Mouse (Mus musculus) left cerebral cortex, postnatal 4 days (tissue): Measurements from ENCODE around the gene Mindy1. TPM values are rescaled to one million over a fixed set of nuclear protein-coding genes. Genes with fewer than 3 reads are reported as not detected.
"Not testable (repeated sequence)": the region's sequence is repeated elsewhere in the genome, so short reads cannot be mapped to it uniquely, and the experiment has no call there.

Experiments
- DNase-seq: peaks from one replicate; pipeline ENCODE4 v3.0.0-alpha.2; 2022
- intact Hi-C: fragments of 180-260 bp; cut with DNase I; formaldehyde crosslinking; loops from one replicate; pipeline ENCODE4 v1.15.1; 2025
- total RNA-seq, 2 experiments: library from RNA; stranded (reverse); gene quantifications; 2 replicates each; pipeline ENCODE4 v1.2.3; 2021

Mindy1 gene
- total RNA-seq, 2 experiments from 2014 or later: 29.7 to 32.6 TPM

DNA sequence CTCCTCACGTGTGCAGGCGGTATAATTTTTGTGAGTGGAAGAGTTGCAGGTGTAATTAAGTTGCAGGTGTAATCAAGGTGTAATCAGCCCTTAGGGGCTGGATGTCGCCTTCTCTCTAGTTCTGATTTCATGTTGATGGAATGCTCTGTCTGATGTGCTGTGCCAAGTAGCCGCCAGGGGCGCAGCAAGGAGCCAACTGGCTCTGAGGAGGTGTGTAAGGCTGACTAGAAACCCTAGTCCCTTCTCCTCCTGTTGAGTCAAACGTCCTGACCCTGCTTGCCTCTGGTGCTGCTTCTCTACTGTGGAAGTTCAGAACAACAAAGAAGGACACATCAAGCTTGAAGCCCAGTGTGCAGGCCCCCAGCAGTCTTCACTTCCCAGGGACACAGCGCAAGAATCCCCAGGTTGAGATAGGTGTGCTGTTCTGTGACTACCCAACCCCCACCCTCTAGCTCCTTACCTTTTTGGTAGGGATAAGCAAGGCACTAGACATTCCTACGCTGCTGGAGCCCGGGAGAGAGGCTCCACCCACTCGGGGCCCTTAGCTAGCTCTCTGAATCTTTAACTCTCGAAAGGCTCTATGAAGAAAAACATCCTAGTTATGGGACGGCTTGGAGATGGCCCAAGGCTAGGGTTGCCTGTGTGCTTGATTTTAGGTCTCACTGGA is 36.4 kb downstream of the Mindy1 start:
- peak; percentile 60 for DNase-seq
- intact Hi-C loops: no loop called here

DNA sequence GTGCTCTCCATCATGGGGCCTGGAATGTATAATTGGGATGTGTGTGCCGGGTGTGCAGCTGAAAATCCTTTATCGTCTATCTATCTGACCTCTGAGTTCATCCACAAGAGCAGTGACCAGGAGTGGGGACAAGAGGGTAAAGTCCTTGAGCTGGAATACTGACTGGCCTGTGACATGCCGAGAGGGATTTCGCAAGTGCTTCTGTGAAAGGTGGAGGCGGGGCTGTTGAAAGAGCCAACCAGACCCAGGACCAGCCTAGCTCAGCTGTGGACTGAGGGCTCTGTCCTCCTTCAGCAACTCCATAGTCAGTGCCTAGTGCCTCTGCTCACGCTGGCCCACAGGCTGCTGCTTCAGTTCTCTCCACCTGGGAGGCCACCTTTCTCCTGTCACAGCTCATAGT is 37.4 kb downstream of the Mindy1 start:
- intact Hi-C loops: no loop called here
- no peak for DNase-seq

DNA sequence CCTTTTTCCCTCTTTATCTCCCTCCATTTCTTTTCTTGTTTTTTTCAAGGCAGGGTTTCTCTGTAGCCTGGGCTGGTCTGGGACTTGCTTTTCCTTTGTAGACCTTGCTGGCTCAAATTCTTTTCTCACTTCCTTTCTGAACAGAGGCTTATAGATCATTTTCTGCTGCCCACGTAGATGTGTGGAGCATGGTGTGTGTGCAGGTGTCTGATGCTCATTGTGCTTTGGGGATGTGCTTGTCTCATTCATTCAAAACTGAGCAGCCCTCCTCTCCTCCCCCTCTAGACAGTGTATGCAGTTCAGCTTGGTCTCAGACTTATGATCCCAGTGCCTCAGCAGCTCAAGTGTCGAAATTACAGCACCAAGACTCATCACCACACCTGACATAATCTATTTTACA is 38.0 kb downstream of the Mindy1 start:
- intact Hi-C loops: no loop called here

DNA sequence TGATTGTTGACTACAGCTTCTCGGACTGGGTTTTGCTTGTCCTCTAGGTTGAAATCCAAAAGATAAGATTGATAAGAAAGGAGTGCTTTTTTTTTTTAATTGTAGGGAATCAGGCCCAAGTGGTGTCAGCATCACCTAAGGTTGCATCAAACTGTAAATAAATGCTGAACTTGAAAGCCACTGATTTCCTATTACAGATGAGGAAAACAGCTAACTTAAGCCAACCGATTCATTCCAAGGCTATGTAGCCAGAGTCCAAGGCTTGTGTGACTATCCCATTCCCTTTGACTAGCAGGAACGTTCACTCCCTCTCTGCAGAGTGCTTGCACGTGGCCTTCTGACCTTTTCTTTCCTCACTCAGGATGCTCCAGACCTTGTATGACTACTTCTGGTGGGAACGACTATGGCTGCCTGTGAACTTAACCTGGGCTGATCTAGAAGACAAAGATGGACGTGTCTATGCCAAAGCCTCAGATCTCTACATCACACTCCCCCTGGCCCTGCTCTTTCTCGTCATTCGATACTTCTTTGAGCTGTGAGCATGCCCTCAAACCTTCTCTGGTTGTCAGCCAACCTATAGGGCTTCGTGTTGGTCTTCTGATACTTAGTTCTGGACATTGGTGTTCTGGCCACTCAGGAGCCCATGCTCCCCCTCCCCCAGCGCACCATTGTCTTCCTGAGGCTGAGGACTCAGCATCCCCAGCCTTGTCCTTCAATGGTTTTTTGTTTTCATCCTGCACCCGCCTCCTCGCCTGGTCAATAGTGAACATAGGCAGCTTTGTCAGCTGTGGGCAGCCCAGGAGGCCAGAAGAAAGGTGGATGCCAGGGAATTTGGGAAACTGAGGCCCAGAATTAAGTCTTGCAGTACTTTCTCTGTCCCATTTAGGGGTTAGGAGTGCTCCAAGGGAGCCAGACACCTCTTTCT is 38.8 kb downstream of the Mindy1 start:
- DNase-seq: no peak
- intact Hi-C loops: no loop called here

More for the DNA sequence above, 38.0 kb downstream of the Mindy1 start:
- DNase-seq: no peak

DNA sequence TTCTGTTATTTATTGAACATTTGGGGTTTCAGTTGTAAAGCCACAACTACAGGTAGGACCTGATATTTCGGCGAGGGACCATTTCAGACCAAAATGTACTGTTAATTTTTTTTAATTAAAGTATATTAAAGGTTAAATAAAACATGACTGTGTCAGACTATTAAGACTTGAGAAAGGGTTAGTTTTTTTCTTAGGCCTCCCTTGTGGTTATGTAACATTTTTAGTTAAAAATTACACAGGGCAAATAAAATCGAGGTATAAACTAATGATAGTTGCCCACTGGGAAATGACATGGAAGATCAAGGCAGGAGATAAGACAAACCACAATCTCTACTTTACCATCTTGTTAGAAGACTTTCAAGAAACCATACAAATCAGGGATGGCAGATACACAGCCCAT is 42.3 kb downstream of the Mindy1 start:
- DNase-seq: no peak
- intact Hi-C loops: no loop called here

DNA sequence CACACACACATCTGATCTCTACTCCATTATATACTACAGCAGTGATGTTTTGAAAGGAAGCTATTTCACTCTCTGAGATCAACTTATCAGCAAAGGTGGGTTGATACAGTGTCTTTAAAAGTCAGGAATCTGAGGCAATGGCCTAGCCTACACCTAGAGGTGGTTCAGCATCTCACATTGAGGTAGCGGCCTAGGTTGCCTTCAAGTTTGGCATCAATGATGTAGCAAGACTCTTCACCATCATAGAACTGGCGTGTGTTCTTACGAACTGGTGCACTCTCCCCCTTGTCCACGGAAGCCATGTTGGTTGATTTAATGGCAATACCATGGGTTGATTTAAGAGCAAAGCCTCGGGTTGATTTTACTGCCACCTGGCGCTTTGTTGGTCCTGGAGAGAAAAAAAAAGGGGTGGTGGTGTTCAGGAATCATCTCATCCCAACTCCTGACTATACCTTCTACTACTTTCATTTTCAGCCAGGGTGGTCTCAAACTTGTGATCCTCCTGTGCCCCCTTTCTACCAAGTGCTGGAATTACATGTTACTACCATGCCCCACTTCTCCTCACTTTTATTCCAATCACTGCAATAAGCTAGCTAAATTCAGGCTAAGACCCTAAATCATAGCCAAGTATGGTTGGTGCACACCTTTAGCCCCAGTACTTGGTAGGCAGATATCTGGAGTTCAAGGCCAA is 43.5 kb downstream of the Mindy1 start:
- intact Hi-C loops: no loop called here
- DNase-seq: no peak

DNA sequence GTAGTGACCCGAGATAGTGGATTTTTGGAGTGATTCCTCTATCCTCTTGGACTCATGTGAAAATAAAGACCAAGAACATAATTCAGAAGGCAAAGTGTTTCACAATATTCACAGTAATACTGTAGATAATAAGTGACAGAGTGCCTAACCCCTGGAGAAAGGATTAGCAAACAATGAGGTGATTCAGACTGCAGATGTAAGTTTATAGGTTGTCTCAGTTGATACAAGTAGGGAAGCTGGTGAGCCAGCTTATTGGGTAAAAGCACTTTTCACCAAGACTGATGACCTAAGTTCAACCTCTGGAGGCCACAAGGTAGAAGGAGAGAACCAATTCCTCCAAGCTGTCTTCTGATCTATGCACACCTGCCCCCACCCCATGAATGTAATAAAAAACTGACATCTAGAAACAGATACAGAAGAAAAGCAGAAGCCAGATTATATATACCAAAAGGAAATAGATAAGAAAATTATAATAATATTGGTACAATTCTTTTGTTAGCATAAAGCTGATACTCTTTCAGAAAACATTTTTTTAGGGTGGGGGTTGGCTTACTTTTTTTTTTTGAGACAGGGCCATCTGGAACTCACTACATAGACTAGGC is 47.8 kb downstream of the Mindy1 start:
- no peak for DNase-seq
- intact Hi-C loops: no loop called here

DNA sequence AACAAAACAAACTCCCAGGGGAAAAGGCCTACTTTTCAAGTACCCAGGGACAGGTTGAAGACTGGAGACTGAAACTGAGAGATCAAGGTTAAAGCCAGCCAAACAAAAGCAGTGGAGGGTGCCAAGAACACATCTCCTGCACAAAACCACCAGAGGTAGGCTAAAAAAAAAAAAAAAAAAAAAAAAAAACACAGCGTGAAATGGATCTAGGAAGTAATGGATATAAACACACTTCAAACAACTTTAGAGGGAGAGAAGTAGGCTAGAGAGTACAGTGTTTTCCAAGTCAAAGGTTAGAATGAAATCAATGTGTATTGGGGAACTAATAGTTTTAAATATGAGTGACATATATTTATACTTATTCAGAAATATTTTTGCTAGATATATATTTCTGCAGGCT is 50.4 kb downstream of the Mindy1 start:
- intact Hi-C loops: loop anchor here (5.0 kb wide), 1 partner anchor 516 kb away; no protein-coding TSS in a partner anchor
- no peak for DNase-seq

DNA sequence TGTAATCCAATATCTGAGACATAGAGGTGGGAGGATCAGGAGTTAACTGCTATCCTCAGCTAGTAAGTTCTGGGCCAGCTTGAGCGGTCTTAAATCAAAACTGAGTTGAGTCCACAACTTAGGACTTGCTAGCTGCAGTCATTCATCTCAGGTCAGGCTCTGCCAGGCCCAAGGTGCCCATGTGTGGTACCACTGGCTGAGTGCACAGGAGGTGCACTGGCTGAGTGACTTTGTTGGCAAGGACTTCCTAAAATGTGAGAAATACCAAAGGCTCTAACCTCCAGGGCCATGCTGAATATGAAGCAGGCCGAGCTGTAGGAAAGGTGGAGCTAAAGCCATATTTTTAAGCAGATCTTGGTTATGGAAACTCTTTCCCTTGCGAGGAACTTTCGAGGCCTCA is 56.2 kb downstream of the Mindy1 start:
- intact Hi-C loops: no loop called here
- DNase-seq: no peak

DNA sequence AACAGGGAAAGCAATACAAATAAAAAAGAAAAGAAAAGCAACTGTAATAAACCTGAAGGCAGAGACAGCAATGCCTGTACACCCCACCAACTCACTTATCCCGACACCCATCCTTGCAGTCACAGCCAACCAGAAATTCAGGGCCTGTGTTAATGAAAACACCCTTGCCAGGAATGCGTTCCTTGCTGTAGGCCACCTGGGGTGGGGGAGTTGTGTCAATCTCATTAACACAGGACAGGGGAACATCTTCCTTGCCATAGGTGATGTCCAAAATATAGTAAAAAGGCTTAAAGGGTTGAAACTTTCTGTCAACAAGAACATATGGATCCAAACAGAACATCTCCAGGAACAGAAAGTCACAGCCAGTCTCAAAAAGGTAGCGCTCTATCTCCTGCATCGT is 57.1 kb downstream of the Mindy1 start:
- DNase-seq: no peak
- intact Hi-C loops: no loop called here

DNA sequence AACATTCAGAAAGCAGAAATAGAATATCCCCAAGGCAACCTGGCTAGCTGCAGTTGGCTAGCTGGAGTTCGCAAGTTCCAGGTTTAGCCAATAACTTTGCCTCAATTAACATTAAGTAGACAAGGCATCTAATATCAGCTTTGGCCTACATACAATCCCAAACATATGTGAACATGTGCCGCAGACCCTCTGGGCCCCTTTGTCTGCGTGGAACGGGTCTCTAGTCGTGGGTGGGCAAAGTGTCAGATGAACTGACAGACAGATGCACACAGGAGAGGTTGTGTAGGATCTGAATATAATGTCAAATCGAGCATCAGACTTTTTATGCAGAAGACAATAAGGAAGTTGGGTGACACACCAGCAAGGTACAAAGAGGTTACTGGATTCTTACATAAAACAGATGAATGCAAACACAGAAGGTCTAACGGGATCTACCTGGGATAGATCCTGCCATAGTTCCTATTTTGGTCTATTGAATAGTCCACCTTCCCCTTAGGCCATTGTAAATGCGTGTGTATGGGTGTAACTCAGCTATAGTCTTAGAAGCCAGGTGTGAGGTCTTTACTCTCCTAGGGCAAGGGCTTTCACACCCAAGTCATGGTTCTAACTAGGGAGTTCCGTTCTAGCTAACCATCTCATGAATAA is 62.3 kb downstream of the Mindy1 start:
- intact Hi-C loops: loop anchor here (10.0 kb wide), 1 partner anchor 431 kb away; no protein-coding TSS in a partner anchor
- not testable (repeated sequence) for DNase-seq

Other genes starting within 250 kb of the Mindy1 start
- gene Psmd4, start 238.7 kb upstream of the Mindy1 start, total RNA-seq: 100 to 1,000 TPM; 144 to 158 TPM
- 10 to 100 TPM; 20.1 to 25.3 TPM for gene Pip5k1a, start 174.4 kb upstream of the Mindy1 start, total RNA-seq
- gene Vps72, start 170.3 kb upstream of the Mindy1 start, total RNA-seq: 10 to 100 TPM; 77.2 to 78.4 TPM
- 1 to 10 TPM in 1 of 2 experiments, under 1 TPM in 1; 0.87 to 1.0 TPM for gene Tmod4, start 156.9 kb upstream of the Mindy1 start, total RNA-seq
- 10 to 100 TPM; 39.9 to 43.2 TPM for gene Scnm1, start 147.3 kb upstream of the Mindy1 start, total RNA-seq
- gene Lysmd1, start 147.3 kb upstream of the Mindy1 start, total RNA-seq: 10 to 100 TPM; 19.8 to 23.0 TPM
- under 1 TPM; 0.74 to 0.92 TPM for gene Tnfaip8l2, start 139.0 kb upstream of the Mindy1 start, total RNA-seq
- gene Sema6c, start 120.9 kb upstream of the Mindy1 start, total RNA-seq: 100 to 1,000 TPM; 141 to 155 TPM
- 1 to 10 TPM; 9.0 TPM for gene Gabpb2, start 63.4 kb upstream of the Mindy1 start, total RNA-seq
- gene Cdc42se1, start 52.6 kb upstream of the Mindy1 start, total RNA-seq: 10 to 100 TPM; 62.1 to 62.4 TPM
- gene Mllt11, start 49.2 kb upstream of the Mindy1 start, total RNA-seq: 100 to 1,000 TPM; 668 to 674 TPM
- gene Gm128, start 39.7 kb upstream of the Mindy1 start, total RNA-seq: not detected
- under 1 TPM; 0.36 to 0.74 TPM for gene Bnipl, start 30.2 kb upstream of the Mindy1 start, total RNA-seq
- 10 to 100 TPM; 63.9 to 69.3 TPM for gene Prune1, start 731 bp downstream of the Mindy1 start, total RNA-seq
- 1 to 10 TPM; 1.0 to 1.2 TPM for gene Anxa9, start 25.8 kb downstream of the Mindy1 start, total RNA-seq
- 10 to 100 TPM; 53.4 to 54.4 TPM for gene Cers2, start 33.4 kb downstream of the Mindy1 start, total RNA-seq
- gene Setdb1, start 75.9 kb downstream of the Mindy1 start, total RNA-seq: 10 to 100 TPM; 60.0 to 64.4 TPM
- not detected for gene 4930558C23Rik, start 121.5 kb downstream of the Mindy1 start, total RNA-seq
- gene Arnt, start 153.0 kb downstream of the Mindy1 start, total RNA-seq: 10 to 100 TPM; 40.4 to 46.1 TPM
- 1 to 10 TPM; 7.1 to 7.2 TPM for gene Ctsk, start 217.9 kb downstream of the Mindy1 start, total RNA-seq
- 1 to 10 TPM; 8.3 to 8.6 TPM for gene Ctss, start 245.4 kb downstream of the Mindy1 start, total RNA-seq